Mouse (Mus musculus): Measurements from ENCODE around the gene Klc1.

The Klc1 gene

GRCm38 (mm10) chr12:111770651-111771050 is 12.0 kb downstream of the Klc1 start:
- DNase-seq (ENCODE audit: low read depth, low spot score): no peak

GRCm38 (mm10) chr12:111774156-111774555 is 15.5 kb downstream of the Klc1 start:
- DNase-seq (ENCODE audit: low read depth, low spot score): no peak

GRCm38 (mm10) chr12:111774845-111775244 is 16.2 kb downstream of the Klc1 start:
- DNase-seq (ENCODE audit: low read depth, low spot score): no peak

GRCm38 (mm10) chr12:111777919-111778318 is 19.3 kb downstream of the Klc1 start:
- DNase-seq (ENCODE audit: low read depth, low spot score): no peak

GRCm38 (mm10) chr12:111779544-111779943 is 20.9 kb downstream of the Klc1 start:
- DNase-seq (ENCODE audit: low read depth, low spot score): no peak

- DNase-seq (ENCODE audit: low read depth, low spot score): no peak
Observed at GRCm38 (mm10) chr12:111785174-111785573, 26.5 kb downstream of the Klc1 start.

GRCm38 (mm10) chr12:111787015-111787414 is 28.4 kb downstream of the Klc1 start:
- no peak for DNase-seq (ENCODE audit: low read depth, low spot score)

- no peak for DNase-seq (ENCODE audit: low read depth, low spot score)
Observed at GRCm38 (mm10) chr12:111790090-111790489, 31.4 kb downstream of the Klc1 start.

- no peak for DNase-seq (ENCODE audit: low read depth, low spot score)
Observed at GRCm38 (mm10) chr12:111790631-111791030, 32.0 kb downstream of the Klc1 start.

- DNase-seq (ENCODE audit: low read depth, low spot score): no peak
Observed at GRCm38 (mm10) chr12:111791474-111792104, 32.9 kb downstream of the Klc1 start.

GRCm38 (mm10) chr12:111794102-111794501 is 35.5 kb downstream of the Klc1 start:
- no peak for DNase-seq (ENCODE audit: low read depth, low spot score)

- no peak for DNase-seq (ENCODE audit: low read depth, low spot score)
Observed at GRCm38 (mm10) chr12:111794526-111795179, 36.0 kb downstream of the Klc1 start.

- DNase-seq (ENCODE audit: low read depth, low spot score): no peak
Observed at GRCm38 (mm10) chr12:111795180-111795895, 36.7 kb downstream of the Klc1 start.

GRCm38 (mm10) chr12:111797251-111797650 is 38.6 kb downstream of the Klc1 start:
- no peak for DNase-seq (ENCODE audit: low read depth, low spot score)

- DNase-seq (ENCODE audit: low read depth, low spot score): no peak
Observed at GRCm38 (mm10) chr12:111798493-111798892, 39.8 kb downstream of the Klc1 start.

- DNase-seq (ENCODE audit: low read depth, low spot score): no peak
Observed at GRCm38 (mm10) chr12:111800459-111801183, 42.0 kb downstream of the Klc1 start.

GRCm38 (mm10) chr12:111803538-111803937 is 44.9 kb downstream of the Klc1 start:
- DNase-seq (ENCODE audit: low read depth, low spot score): no peak

- no peak for DNase-seq (ENCODE audit: low read depth, low spot score)
Observed at GRCm38 (mm10) chr12:111808775-111809174, 50.1 kb downstream of the Klc1 start.

GRCm38 (mm10) chr12:111809762-111810161 is 51.1 kb downstream of the Klc1 start:
- no peak for DNase-seq (ENCODE audit: low read depth, low spot score)

GRCm38 (mm10) chr12:111812075-111812474 is 53.4 kb downstream of the Klc1 start:
- no peak for DNase-seq (ENCODE audit: low read depth, low spot score)

GRCm38 (mm10) chr12:111812611-111813010 is 54.0 kb downstream of the Klc1 start:
- DNase-seq (ENCODE audit: low read depth, low spot score): no peak

- no peak for DNase-seq (ENCODE audit: low read depth, low spot score)
Observed at GRCm38 (mm10) chr12:111813111-111813765, 54.6 kb downstream of the Klc1 start.
